Mouse (Mus musculus) heart, embryonic 11.5 days (tissue): Measurements from ENCODE around the gene Cntn2. TPM values are rescaled to one million over a fixed set of nuclear protein-coding genes. Genes with fewer than 3 reads are reported as not detected.

Experiments used
- ATAC-seq: fragments of 200-750 bp; cut with Nextera tagmentation; replicated peaks from 2 replicates; pipeline ENCODE4 v1.8.0; 2017; ENCODE audit warnings: moderate library complexity; ENCODE audit not compliant: insufficient number of reproducible peaks, low FRiP score, low TSS enrichment
- H3K27ac ChIP-seq: fragments of 300-500 bp; sonication (generic); 2 replicates; pipeline ENCODE4 v1.5.1; 2014; ENCODE audit warnings: mild to moderate bottlenecking, low read depth, low read length
- H3K27me3 ChIP-seq: fragments of 300-500 bp; sonication (generic); 2 replicates; pipeline ENCODE4 v1.6.1; 2014; ENCODE audit warnings: mild to moderate bottlenecking, low read length, mixed read lengths; ENCODE audit not compliant: control insufficient read depth, insufficient read depth
- H3K36me3 ChIP-seq: fragments of 300-500 bp; sonication (generic); 2 replicates; pipeline ENCODE4 v1.6.1; 2014; ENCODE audit warnings: mild to moderate bottlenecking, low read length, moderate library complexity, mixed read lengths; ENCODE audit not compliant: control insufficient read depth, insufficient read depth
- H3K4me1 ChIP-seq: fragments of 300-500 bp; sonication (generic); 2 replicates; pipeline ENCODE4 v1.6.1; 2014; ENCODE audit warnings: low read length; ENCODE audit not compliant: control insufficient read depth, insufficient read depth
- H3K4me2 ChIP-seq: fragments of 300-500 bp; sonication (generic); 2 replicates; pipeline ENCODE4 v1.6.1; 2014; ENCODE audit warnings: mild to moderate bottlenecking, moderate library complexity
- H3K4me3 ChIP-seq: fragments of 300-500 bp; sonication (generic); 2 replicates; pipeline ENCODE4 v1.5.1; 2014; ENCODE audit warnings: low read depth, low read length
- H3K9ac ChIP-seq: fragments of 300-500 bp; sonication (generic); 2 replicates; pipeline ENCODE4 v1.6.1; 2014; ENCODE audit warnings: mild to moderate bottlenecking, low read depth, low read length, moderate library complexity
- H3K9me3 ChIP-seq: fragments of 300-500 bp; sonication (generic); replicated peaks from 2 replicates; pipeline ENCODE4 v1.6.1; 2016; ENCODE audit warnings: low read length; ENCODE audit not compliant: control insufficient read depth
- WGBS: fragments of 180-500 bp; shearing (Covaris S2); extraction: QIAGEN DNeasy Blood & Tissue Kit; methylation state at CpG from one replicate; pipeline ENCODE4 v1.1.7; 2014; ENCODE audit not compliant: insufficient replicate concordance; 5-methylcytosine and 5-hydroxymethylcytosine counted together
- polyA plus RNA-seq: library from polyadenylated mRNA; unstranded; fragments of >200 nt; fragmentation: Nextera tagmentation; extraction: Ambion mirVana; gene quantifications from 2 replicates; pipeline ENCODE4 v1.2.1, GENCODE M21; 2014

Gene Cntn2
- polyA plus RNA-seq, 1 experiment from 2014 or later = 0.09 TPM

GRCm38 (mm10) chr1:132469519-132469918 lies 73.5 kb downstream of the Cntn2 start:
- no peak for ATAC-seq
- H3K4me2 ChIP-seq = no peak overlapping the region

GRCm38 (mm10) chr1:132468926-132469325 lies 74.1 kb downstream of the Cntn2 start:
- Histone ChIP-seq H3K9me3 (no peaks in the 10 kb centered on the region), H3K4me1 (peaks cover 6% of the 10 kb centered on the region; the same call in 1 of the 2 replicates), H3K4me3 (no peak overlapping the region), H3K27me3 (no peaks in the 10 kb centered on the region), H3K9ac (no peak overlapping the region), H3K4me2 (no peak overlapping the region), H3K27ac (no peak overlapping the region), H3K36me3 (no peaks in the 10 kb centered on the region)
- no peak for ATAC-seq

More at GRCm38 (mm10) chr1:132469519-132469918, 73.5 kb downstream of the Cntn2 start:
- Histone ChIP-seq H3K9me3 (no peaks in the 10 kb centered on the region), H3K9ac (no peak overlapping the region), H3K27ac (no peak overlapping the region), H3K36me3 (no peaks in the 10 kb centered on the region), H3K4me1 (peaks cover 6% of the 10 kb centered on the region; the same call in 1 of the 2 replicates), H3K4me3 (no peak overlapping the region), H3K27me3 (no peaks in the 10 kb centered on the region)
- WGBS = 87% methylated on average over 7 of the region's 7 CpGs

DNA sequence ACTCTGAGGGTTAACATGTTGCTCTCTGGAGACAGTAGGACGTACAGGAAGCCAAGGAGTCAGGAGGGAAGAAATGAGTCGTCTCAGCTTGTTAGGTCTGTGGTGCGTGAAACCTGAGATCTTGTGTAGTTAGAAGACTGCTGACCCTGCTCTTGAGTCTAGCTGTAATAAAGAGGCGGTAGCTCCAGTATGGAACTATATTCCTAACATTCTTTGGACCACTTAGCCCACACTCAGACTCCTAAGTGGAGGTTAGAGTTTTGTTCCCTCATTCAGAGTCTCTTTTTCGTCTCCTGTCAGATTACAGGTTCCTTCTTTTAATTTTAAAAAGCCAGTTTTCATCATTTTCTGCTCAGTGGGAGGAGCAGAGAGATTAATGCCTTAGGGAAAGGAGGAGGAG lies 78.4 kb downstream of the Cntn2 start:
- no peak for ATAC-seq
- Histone ChIP-seq H3K9me3 (no peaks in the 10 kb centered on the region), H3K36me3 (peaks cover 7% of the 10 kb centered on the region), H3K9ac (no peak overlapping the region), H3K27me3 (no peaks in the 10 kb centered on the region), H3K4me1 (peaks cover 6% of the 10 kb centered on the region; the same call in 1 of the 2 replicates), H3K4me3 (no peak overlapping the region), H3K27ac (no peak overlapping the region), H3K4me2 (no peak overlapping the region)
- WGBS = 81% methylated on average over 5 of the region's 5 CpGs

Other genes with a start within 250 kb of the Cntn2 start
- 0.45 and 0.56 TPM in 2 replicates for gene Klhdc8a, start 244.6 kb downstream of the Cntn2 start, polyA plus RNA-seq
- 2.6 and 3.6 TPM in 2 replicates for gene Nuak2, start 227.1 kb downstream of the Cntn2 start, polyA plus RNA-seq
- gene Tmcc2, start 152.0 kb downstream of the Cntn2 start, polyA plus RNA-seq = 10.4 and 14.6 TPM in 2 replicates
- 11.6 and 11.9 TPM in 2 replicates for gene Dstyk, start 125.7 kb downstream of the Cntn2 start, polyA plus RNA-seq
- 32.4 and 40.1 TPM in 2 replicates for gene Rbbp5, start 65.9 kb downstream of the Cntn2 start, polyA plus RNA-seq
- 1.1 and 1.3 TPM in 2 replicates for gene Tmem81, start 37.0 kb downstream of the Cntn2 start, polyA plus RNA-seq
- gene Nfasc, start 198.5 kb upstream of the Cntn2 start, polyA plus RNA-seq = 0.15 and 0.24 TPM in 2 replicates